Comparison of ENCODE assay signal across 8 mouse cellular contexts in the genomic region with DNA sequence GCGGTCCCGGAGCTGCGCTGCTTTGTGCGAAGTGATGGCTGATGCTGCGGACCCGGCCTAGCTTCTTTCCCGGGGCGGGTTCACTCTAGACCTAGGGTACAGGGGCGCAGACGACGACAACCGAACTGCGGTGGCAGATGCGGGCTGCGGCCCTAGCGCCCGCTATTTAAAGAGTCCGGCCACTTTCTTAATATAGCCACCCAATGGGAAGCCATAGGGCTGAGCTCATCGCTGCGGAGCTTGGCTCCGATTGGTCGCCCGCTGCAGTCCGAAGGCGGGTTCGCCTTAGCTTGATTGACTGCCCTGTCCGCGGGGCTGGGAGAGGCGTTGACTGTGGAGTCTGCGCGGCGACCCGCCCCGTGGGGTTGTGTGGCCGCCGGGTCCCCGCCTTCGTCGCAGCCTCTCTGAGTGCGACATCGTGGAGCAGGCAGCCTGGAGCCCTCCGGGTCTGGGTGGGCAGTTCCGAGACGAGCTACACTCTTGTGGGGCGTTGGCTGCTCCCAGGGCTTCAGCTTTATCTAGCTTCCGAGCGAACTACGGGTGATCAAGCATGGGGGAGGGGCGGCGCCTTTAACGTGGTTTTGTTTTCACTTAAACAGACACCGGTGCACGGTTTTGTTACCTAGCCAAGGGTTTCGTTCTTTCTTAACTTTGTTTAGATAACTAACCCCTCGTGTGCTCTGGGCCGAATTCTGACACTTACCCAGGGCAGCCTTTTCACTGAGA. TPM values are rescaled to one million over a fixed set of nuclear protein-coding genes. Genes with fewer than 3 reads are reported as not detected.
A peak's percentile ranks its signal among the peaks of the same experiment; 100 is the strongest.
DNase-seq lines count a peak whose midpoint lies in the region; ATAC-seq and TF ChIP-seq lines count a peak whose summit lies in the region.

A gene (minus strand): TSS at position 139 of the 726 bp plus-strand sequence.

- peak within 1 kb of the TSS; percentile 100 for H3K27ac ChIP-seq in embryonic facial prominence, embryonic 14.5 days (replicated peaks; ENCODE audit: low read depth, low read length)
- H3K27ac ChIP-seq in limb, embryonic 14.5 days (replicated peaks; ENCODE audit: low read depth, low read length): peak within 1 kb of the TSS; percentile 100
- H3K27ac ChIP-seq in midbrain, postnatal 0 days (ENCODE audit: low read depth, low read length): peak within 1 kb of the TSS; percentile 100

- DNase-seq in 3T3-L1 (ENCODE audit: low read depth, low spot score): peak; percentile 97
- peak; percentile 85 to 90 for DNase-seq in adrenal gland, postnatal 4 days (ENCODE audit: low spot score in 2 of 2)
- peak; percentile 99 for DNase-seq in embryonic facial prominence, embryonic 14.5 days (ENCODE audit: low spot score)
- DNase-seq in heart, adult 8-10 months (ENCODE audit: low spot score): peak; percentile 99
- peak; percentile 98 for DNase-seq in kidney, adult 9 months
- peak; percentile 99 for DNase-seq in limb, embryonic 14.5 days (ENCODE audit: low spot score)
- DNase-seq in midbrain, postnatal 0 days (ENCODE audit: low spot score): peak; percentile 99
- DNase-seq in spleen, postnatal 14 days (ENCODE audit: low spot score in 2 of 2): peak; percentile 69 to 77

- under 1% methylated on average over 46 of the region's 56 CpGs for WGBS in embryonic facial prominence, embryonic 14.5 days
- WGBS in limb, embryonic 14.5 days: under 1% methylated on average over 52 of the region's 56 CpGs
- WGBS in midbrain, postnatal 0 days: 2% methylated on average over 54 of the region's 56 CpGs

- no peaks in the 10 kb centered on the region for H3K36me3 ChIP-seq in embryonic facial prominence, embryonic 14.5 days (ENCODE audit: control insufficient read depth, insufficient read depth, low read length)
- H3K36me3 ChIP-seq in limb, embryonic 14.5 days (ENCODE audit: control insufficient read depth, insufficient read depth, low read length): no peaks in the 10 kb centered on the region
- H3K36me3 ChIP-seq in midbrain, postnatal 0 days (ENCODE audit: insufficient read depth, low read length): no peaks in the 10 kb centered on the region

- TF ChIP-seq CTCF in midbrain, postnatal 0 days (IDR thresholded peaks at IDR 0.05): no peak

- H3K27me3 ChIP-seq in embryonic facial prominence, embryonic 14.5 days (replicated peaks; ENCODE audit: control insufficient read depth, insufficient read depth, low read length): no peaks in the 10 kb centered on the region
- no peaks in the 10 kb centered on the region for H3K27me3 ChIP-seq in limb, embryonic 14.5 days (ENCODE audit: control insufficient read depth, insufficient read depth, low read length)
- H3K27me3 ChIP-seq in midbrain, postnatal 0 days (ENCODE audit: insufficient read depth, low read length): no peaks in the 10 kb centered on the region

- peak within 1 kb of the TSS; percentile 93 for H3K4me3 ChIP-seq in embryonic facial prominence, embryonic 14.5 days (ENCODE audit: low read depth, low read length)
- H3K4me3 ChIP-seq in limb, embryonic 14.5 days (replicated peaks; ENCODE audit: low read length): peak within 1 kb of the TSS; percentile 98
- peak within 1 kb of the TSS; percentile 96 for H3K4me3 ChIP-seq in midbrain, postnatal 0 days (ENCODE audit: low read depth, low read length)

- H3K9me3 ChIP-seq in embryonic facial prominence, embryonic 14.5 days (ENCODE audit: control insufficient read depth, low read length): no peaks in the 10 kb centered on the region
- no peaks in the 10 kb centered on the region for H3K9me3 ChIP-seq in limb, embryonic 14.5 days (ENCODE audit: control insufficient read depth, low read length)
- H3K9me3 ChIP-seq in midbrain, postnatal 0 days (ENCODE audit: low read length): no peaks in the 10 kb centered on the region

- H3K9ac ChIP-seq in embryonic facial prominence, embryonic 14.5 days (ENCODE audit: low read depth, low read length): peak within 1 kb of the TSS; percentile 100
- peak within 1 kb of the TSS; percentile 96 for H3K9ac ChIP-seq in limb, embryonic 14.5 days (ENCODE audit: low read depth, low read length, severe bottlenecking)
- peak within 1 kb of the TSS; percentile 100 for H3K9ac ChIP-seq in midbrain, postnatal 0 days (replicated peaks; ENCODE audit: low read length, poor library complexity, severe bottlenecking)

- ATAC-seq in embryonic facial prominence, embryonic 14.5 days (ENCODE audit: low read depth): peak; percentile 97
- peak; percentile 96 for ATAC-seq in limb, embryonic 14.5 days (ENCODE audit: low FRiP score, low read depth)
- ATAC-seq in midbrain, postnatal 0 days (ENCODE audit: low FRiP score): peak; percentile 97

- TF ChIP-seq POLR2A in limb, embryonic 14.5 days (IDR thresholded peaks at IDR 0.05; ENCODE audit: borderline replicate concordance, extremely low read depth, insufficient read depth, insufficient read length): peak; percentile 98

- peak within 1 kb of the TSS; percentile 91 for H3K4me2 ChIP-seq in embryonic facial prominence, embryonic 14.5 days (ENCODE audit: low read depth, low read length)
- peak within 1 kb of the TSS; percentile 60 for H3K4me2 ChIP-seq in limb, embryonic 14.5 days (replicated peaks; ENCODE audit: low read depth, low read length, severe bottlenecking)
- H3K4me2 ChIP-seq in midbrain, postnatal 0 days (ENCODE audit: low read depth, low read length, poor library complexity, severe bottlenecking): peak within 1 kb of the TSS; percentile 86

- H3K4me1 ChIP-seq in embryonic facial prominence, embryonic 14.5 days (ENCODE audit: control insufficient read depth, insufficient read depth, low read length): peaks cover 28% of the 10 kb centered on the region
- H3K4me1 ChIP-seq in limb, embryonic 14.5 days (ENCODE audit: control insufficient read depth, insufficient read depth, low read length): peaks cover 27% of the 10 kb centered on the region
- H3K4me1 ChIP-seq in midbrain, postnatal 0 days (ENCODE audit: insufficient read depth, low read length): peaks cover 19% of the 10 kb centered on the region; the same call in 1 of the 2 replicates

RNA-seq across cellular contexts. Expression of the gene that starts here (rescaled TPM):
- total RNA-seq in adrenal gland, postnatal 4 days (2021): 100 to 1,000 TPM; 176 to 206 TPM
- polyA plus RNA-seq in embryonic facial prominence, embryonic 14.5 days (2014; fragmentation: Nextera tagmentation; extraction: Ambion mirVana): 72.8 and 76.8 TPM in 2 replicates
- total RNA-seq in heart, adult 8-10 months (2022): 100 to 1,000 TPM; 134 to 157 (median 146) TPM
- polyA plus RNA-seq in limb, embryonic 14.5 days (2012; rRNA removed): 177 and 224 TPM in 2 replicates
- 75.7 and 89.7 TPM in 2 replicates for polyA plus RNA-seq in limb, embryonic 14.5 days (2014; fragmentation: Nextera tagmentation; extraction: Ambion mirVana)
- 323 and 329 TPM in 2 replicates for total RNA-seq in midbrain, postnatal 0 days (2014; rRNA removed)
- polyA plus RNA-seq in midbrain, postnatal 0 days (2015; fragmentation: Nextera tagmentation; extraction: Ambion mirVana): 74.1 and 75.1 TPM in 2 replicates

Comparison
In these comparisons a context has a peak if more than half of its experiments do, and no peak if none do; other contexts are left out.
1. Peak in every context shown above with its lines: DNase-seq, ATAC-seq, H3K4me3 ChIP-seq and H3K27ac ChIP-seq.